Mouse (Mus musculus) liver, adult 2 months (tissue): Measurements from ENCODE around the gene Ddc. TPM values are rescaled to one million over a fixed set of nuclear protein-coding genes. Genes with fewer than 3 reads are reported as not detected.

Source experiments
- DNase-seq: peaks from one replicate; pipeline ENCODE4 v3.0.0-alpha.2; 2011; ENCODE audit warnings: low read depth, low spot score; ENCODE audit errors: extremely low read depth
- H3K27ac ChIP-seq: fragments of 200-500 bp; replicated peaks from 2 replicates; pipeline ENCODE4 v1.5.1; 2012; ENCODE audit warnings: low read depth, mild to moderate bottlenecking, control low read depth, inconsistent platforms, low read length; ENCODE audit not compliant: insufficient read depth
- H3K27me3 ChIP-seq: fragments of 200-500 bp; 2 replicates; pipeline ENCODE4 v1.6.1; 2012; ENCODE audit warnings: mild to moderate bottlenecking, moderate library complexity, low read length, inconsistent platforms; ENCODE audit not compliant: control insufficient read depth, insufficient read depth
- H3K36me3 ChIP-seq: fragments of 200-500 bp; 2 replicates; pipeline ENCODE4 v1.6.1; 2012; ENCODE audit warnings: low read length, inconsistent platforms; ENCODE audit not compliant: control insufficient read depth, insufficient read depth
- H3K4me1 ChIP-seq: fragments of 200-500 bp; 2 replicates; pipeline ENCODE4 v1.6.1; 2011; ENCODE audit warnings: low read length; ENCODE audit not compliant: control insufficient read depth, insufficient read depth
- H3K4me3 ChIP-seq: fragments of 200-500 bp; 2 replicates; pipeline ENCODE4 v1.5.1; 2011; ENCODE audit warnings: low read depth, mild to moderate bottlenecking, control low read depth, low read length, moderate library complexity; ENCODE audit not compliant: insufficient read depth
- H3K79me2 ChIP-seq: fragments of 200-500 bp; 2 replicates; pipeline ENCODE4 v1.6.1; 2012; ENCODE audit warnings: inconsistent platforms, mild to moderate bottlenecking, low read length, moderate library complexity; ENCODE audit not compliant: control insufficient read depth, insufficient read depth
- H3K9ac ChIP-seq: fragments of 200-500 bp; 2 replicates; pipeline ENCODE4 v1.6.1; 2012; ENCODE audit warnings: low read depth, mild to moderate bottlenecking, control low read depth, inconsistent platforms, low read length
- CTCF ChIP-seq: fragments of 200-500 bp; IDR thresholded peaks from 2 replicates; pipeline ENCODE4 v1.5.1; 2011; ENCODE audit warnings: low read depth, low read length, control low read depth
- POLR2A ChIP-seq: fragments of 200-500 bp; IDR thresholded peaks from 2 replicates; pipeline ENCODE4 v1.6.1; 2011; ENCODE audit warnings: low read length, control low read depth; ENCODE audit not compliant: insufficient read depth; ENCODE audit errors: extremely low read depth
- WGBS: fragments of 180-500 bp; shearing (Covaris S2); methylation state at CpG from one replicate; pipeline ENCODE4 v1.1.7; 2018; 5-methylcytosine and 5-hydroxymethylcytosine counted together
- polyA plus RNA-seq: library from polyadenylated mRNA; depleted of rRNA; stranded (reverse); fragments of >200 nt; gene quantifications from 2 replicates; pipeline ENCODE4 v1.2.3, GENCODE M21; 2012
- total RNA-seq: library from RNA; depleted of rRNA; stranded (reverse); fragments of >200 nt; gene quantifications from 2 replicates; pipeline ENCODE4 v1.2.3, GENCODE M21; 2014

The Ddc gene
- total and polyA plus RNA-seq, 2 experiments: 56.4 to 82.3 TPM

DNA sequence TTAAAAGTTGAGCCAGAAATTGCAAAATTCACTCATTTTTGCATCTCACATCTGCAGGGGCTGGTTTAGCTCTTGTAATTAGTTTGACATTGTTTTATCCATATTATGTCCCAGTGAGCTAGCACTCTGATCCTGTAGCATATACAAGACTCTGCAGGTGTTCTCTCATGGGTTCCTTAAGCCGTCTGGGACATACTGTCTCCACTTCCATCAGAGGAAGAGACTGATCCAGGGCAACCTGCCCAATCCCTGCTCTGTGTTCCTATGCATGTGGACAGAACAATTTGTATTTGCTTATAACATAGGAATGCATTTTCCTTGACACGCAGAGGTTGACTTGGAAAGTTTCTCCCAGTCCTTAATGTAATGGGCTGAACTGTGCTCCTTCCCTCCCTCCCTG, 32.8 kb downstream of the Ddc start:
- no peak for DNase-seq
- Histone ChIP-seq H3K4me3 (no peak overlapping the region), H3K36me3 (peaks cover 51% of the 10 kb centered on the region), H3K4me1 (no peaks in the 10 kb centered on the region), H3K79me2 (no peaks in the 10 kb centered on the region), H3K27me3 (no peaks in the 10 kb centered on the region), H3K9ac (no peak overlapping the region), H3K27ac (no peak overlapping the region)
- WGBS: 92% methylated on average over 2 of the region's 2 CpGs
- TF ChIP-seq POLR2A (no peak), CTCF (no peak)

DNA sequence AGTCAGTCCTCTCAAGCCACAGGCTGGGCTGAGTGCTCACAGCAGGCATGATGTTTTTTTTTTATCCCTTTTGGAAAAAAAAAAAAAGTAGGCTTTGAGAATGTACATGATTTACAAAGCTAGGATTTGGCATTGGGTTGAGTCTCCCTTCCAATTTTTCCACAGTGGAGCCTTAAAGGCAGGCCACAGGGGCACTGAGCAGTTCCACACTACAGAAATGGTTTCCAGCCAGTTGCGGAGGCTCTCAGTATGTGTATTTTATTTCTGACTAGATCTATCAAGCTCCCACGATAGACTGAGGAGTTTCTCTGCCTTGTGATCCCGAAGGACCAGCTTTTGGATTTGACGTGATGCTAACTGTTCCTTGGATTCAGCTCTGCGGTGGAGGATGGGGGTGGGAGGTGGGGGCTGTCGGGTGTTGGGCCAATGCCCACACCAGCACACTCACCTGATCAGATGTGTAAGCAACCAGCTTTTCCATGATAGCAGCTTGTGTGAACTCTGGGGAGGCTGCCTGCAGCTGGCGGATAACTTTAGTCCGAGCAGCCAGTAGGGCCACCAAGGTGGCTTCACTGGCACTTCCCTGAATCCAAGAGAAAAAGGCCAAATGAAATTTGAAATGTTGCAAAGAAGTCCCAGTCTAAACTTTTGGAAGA, 33.4 kb downstream of the Ddc start:
- H3K4me3 ChIP-seq: no peak overlapping the region
- H3K27me3 ChIP-seq: no peaks in the 10 kb centered on the region
- no peak for DNase-seq
- H3K79me2 ChIP-seq: no peaks in the 10 kb centered on the region
- no peak overlapping the region for H3K27ac ChIP-seq
- H3K9ac ChIP-seq: no peak overlapping the region
- peaks cover 52% of the 10 kb centered on the region for H3K36me3 ChIP-seq
- H3K4me1 ChIP-seq: no peaks in the 10 kb centered on the region
- WGBS: 92% methylated on average over 8 of the region's 8 CpGs
- TF ChIP-seq CTCF (no peak), POLR2A (no peak)

DNA sequence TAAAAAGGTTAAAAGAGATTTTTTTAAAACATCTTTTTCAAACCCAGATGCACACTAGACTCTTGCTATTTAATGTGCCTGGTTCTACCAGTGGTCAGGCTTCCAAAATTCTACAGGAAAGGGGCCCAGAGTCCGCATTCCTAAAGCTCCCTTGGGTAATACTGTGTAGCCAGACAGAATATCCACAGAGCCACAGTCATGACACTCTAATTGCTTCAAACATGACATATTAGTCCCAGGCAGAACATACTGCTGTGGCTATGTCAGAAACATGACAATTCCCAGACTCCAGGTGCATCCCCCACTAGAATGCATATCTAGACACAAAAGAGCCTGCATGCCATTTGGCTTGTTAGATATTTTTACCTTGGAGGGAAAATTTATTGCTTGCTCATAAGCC, 35.4 kb downstream of the Ddc start:
- no peak overlapping the region for H3K9ac ChIP-seq
- 97% methylated on average over 1 of the region's 1 CpGs for WGBS
- H3K4me3 ChIP-seq: no peak overlapping the region
- H3K27me3 ChIP-seq: no peaks in the 10 kb centered on the region
- TF ChIP-seq POLR2A (no peak), CTCF (no peak)
- DNase-seq: no peak
- H3K4me1 ChIP-seq: no peaks in the 10 kb centered on the region
- H3K79me2 ChIP-seq: no peaks in the 10 kb centered on the region
- H3K36me3 ChIP-seq: peaks cover 63% of the 10 kb centered on the region
- H3K27ac ChIP-seq: no peak overlapping the region

DNA sequence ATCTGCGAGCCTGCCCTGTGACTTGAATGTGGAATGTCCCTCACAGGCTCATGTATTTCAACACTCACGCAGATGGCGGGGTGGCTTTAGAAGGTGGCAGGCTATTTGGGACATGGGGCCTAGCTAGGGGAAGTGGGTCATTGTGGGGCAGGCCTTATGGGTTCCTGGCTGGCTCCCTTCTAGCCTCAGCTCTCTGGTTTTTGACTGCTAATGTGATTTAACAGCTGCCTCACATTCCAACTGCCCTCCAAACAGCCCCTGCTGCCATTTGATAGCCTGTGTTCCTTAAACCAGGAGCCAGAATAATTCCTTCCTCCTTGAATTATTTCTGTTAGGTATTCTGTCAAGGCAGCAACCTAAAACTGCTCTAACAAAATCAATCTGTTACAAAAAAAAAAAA, 41.0 kb downstream of the Ddc start:
- WGBS: 98% methylated on average over 3 of the region's 3 CpGs
- peaks cover 60% of the 10 kb centered on the region for H3K36me3 ChIP-seq
- TF ChIP-seq CTCF (no peak), POLR2A (no peak)
- no peak for DNase-seq
- H3K27ac ChIP-seq: no peak overlapping the region
- no peaks in the 10 kb centered on the region for H3K4me1 ChIP-seq
- no peak overlapping the region for H3K4me3 ChIP-seq
- no peak overlapping the region for H3K9ac ChIP-seq
- H3K27me3 ChIP-seq: no peaks in the 10 kb centered on the region
- no peaks in the 10 kb centered on the region for H3K79me2 ChIP-seq

DNA sequence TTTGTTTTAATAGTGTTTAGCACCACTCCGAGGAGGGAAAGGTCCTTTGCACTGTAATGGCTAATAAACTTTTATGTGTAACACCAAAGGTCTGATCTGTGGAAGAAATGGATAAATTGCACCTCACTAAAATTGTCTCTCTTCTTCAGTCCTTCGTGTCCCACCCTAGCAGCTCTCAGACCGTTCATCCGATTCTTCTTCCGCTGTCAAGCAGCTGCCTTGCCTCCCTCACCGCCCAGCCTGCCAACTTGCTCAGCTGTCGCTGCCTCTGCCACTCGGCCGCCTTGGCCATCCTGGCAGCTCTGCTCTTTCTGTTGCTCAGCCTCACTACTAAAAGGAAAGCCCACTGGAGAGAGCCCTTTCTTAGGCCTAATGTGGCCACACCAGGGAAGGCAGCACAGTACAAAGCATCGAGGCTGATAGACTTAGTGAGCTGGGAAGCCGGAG, 42.2 kb downstream of the Ddc start:
- no peak overlapping the region for H3K4me3 ChIP-seq
- no peak overlapping the region for H3K27ac ChIP-seq
- 91% methylated on average over 11 of the region's 11 CpGs for WGBS
- TF ChIP-seq CTCF (no peak), POLR2A (no peak)
- H3K9ac ChIP-seq: no peak overlapping the region
- no peak for DNase-seq
- peaks cover 57% of the 10 kb centered on the region for H3K36me3 ChIP-seq
- H3K4me1 ChIP-seq: no peaks in the 10 kb centered on the region
- H3K27me3 ChIP-seq: no peaks in the 10 kb centered on the region
- no peaks in the 10 kb centered on the region for H3K79me2 ChIP-seq

DNA sequence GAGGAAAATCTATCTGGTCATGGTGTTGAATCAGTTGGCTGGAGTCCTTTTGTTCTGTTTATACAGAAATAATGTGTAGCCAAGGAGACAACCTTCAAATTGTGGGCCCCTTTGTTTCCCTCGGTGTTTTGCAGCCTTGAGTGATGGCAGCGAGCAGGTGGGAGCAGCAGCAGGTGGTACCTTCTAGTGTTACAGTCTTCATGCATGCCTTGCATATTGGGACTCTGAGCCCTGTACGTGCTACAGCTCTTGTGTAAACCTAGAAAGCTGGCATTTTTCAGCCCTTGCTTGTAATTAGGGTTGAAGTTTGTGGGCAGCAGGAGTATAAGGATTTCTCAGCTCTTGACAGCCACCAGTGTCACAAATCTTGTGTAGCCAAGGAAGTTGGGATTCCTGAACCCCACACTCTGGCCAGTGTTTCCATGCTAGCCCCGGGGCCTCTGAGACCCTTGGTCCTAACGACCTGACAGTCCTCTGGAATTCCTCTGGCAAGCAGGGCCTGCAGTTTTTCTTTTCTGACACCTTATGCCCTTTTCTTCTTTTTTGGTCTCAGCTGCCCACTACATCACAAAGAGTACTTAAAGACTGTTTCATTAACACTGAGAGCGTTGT, 42.8 kb downstream of the Ddc start:
- Histone ChIP-seq H3K4me1 (no peaks in the 10 kb centered on the region), H3K36me3 (peaks cover 54% of the 10 kb centered on the region), H3K27me3 (no peaks in the 10 kb centered on the region), H3K79me2 (no peaks in the 10 kb centered on the region), H3K27ac (no peak overlapping the region), H3K9ac (no peak overlapping the region), H3K4me3 (no peak overlapping the region)
- DNase-seq: no peak
- WGBS: 84% methylated on average over 6 of the region's 6 CpGs
- no peak for TF ChIP-seq POLR2A
